Mouse (Mus musculus) stomach, adult 2 months (tissue): Measurements from ENCODE around the gene Scai. TPM values are rescaled to one million over a fixed set of nuclear protein-coding genes. Genes with fewer than 3 reads are reported as not detected.

Experiments
- polyA plus RNA-seq: library from polyadenylated mRNA; depleted of rRNA; stranded (reverse); fragments of >200 nt; gene quantifications from 2 replicates; pipeline ENCODE4 v1.2.3, GENCODE M21; 2012; rRNA removed

Scai gene
- 0.02 and 0.28 TPM in 2 replicates for polyA plus RNA-seq

GRCm38 (mm10) chr2:39190561-39191056 lies at the start of gene Scai:
Gene Scai, minus strand, starts transcription at chr2:39190734.

GRCm38 (mm10) chr2:39226019-39226640 lies 35.6 kb upstream of the Scai start, which contains the start of gene Ppp6c:
Gene Ppp6c, minus strand, starts transcription at chr2:39226451.

DNA sequence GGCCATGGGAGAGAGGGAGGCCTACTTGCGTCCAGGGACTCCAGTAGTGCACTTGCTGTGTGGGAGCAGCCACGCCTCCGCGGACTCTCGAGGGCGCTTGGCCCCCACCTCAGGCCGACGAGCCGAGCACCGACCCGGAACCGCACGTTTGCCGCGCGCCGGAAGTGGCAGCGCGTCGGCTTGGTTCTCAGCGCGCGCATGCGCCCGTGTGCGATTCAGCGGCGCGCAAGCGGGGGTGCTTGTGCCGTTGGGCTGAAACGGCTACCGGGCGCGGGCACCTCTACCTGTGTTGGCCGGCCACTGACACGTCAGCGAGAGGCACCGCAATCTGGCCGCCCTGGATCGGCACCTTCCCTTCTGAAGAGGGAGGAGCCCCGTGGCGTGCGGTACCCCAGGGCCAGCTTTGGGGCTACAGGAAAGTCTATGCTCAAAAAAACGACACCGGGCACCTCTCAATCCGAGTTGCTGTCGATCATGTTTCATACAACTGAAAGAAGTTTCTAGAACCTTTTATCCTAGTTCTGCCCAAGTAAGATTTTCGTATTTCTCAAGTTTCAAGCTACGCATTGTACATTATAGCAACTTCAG lies 125.0 kb downstream of the Scai start, which contains the start of gene Golga1:
Gene Golga1 (minus strand): TSS at position 142 of the 588 bp plus-strand sequence.

Other genes with a start within 250 kb of the Scai start
- gene Wdr38, start 193.3 kb downstream of the Scai start, polyA plus RNA-seq = 0.12 and 0.24 TPM in 2 replicates
- 19.2 and 38.1 TPM in 2 replicates for gene Arpc5l, start 185.4 kb downstream of the Scai start, polyA plus RNA-seq
- 50.4 and 53.8 TPM in 2 replicates for gene Rpl35, start 185.1 kb downstream of the Scai start, polyA plus RNA-seq
- 3.1 and 4.7 TPM in 2 replicates for gene Golga1, start 125.2 kb downstream of the Scai start, polyA plus RNA-seq
- gene Ppp6c, start 35.7 kb upstream of the Scai start, polyA plus RNA-seq = 1.6 and 2.8 TPM in 2 replicates